In the genomic region with DNA sequence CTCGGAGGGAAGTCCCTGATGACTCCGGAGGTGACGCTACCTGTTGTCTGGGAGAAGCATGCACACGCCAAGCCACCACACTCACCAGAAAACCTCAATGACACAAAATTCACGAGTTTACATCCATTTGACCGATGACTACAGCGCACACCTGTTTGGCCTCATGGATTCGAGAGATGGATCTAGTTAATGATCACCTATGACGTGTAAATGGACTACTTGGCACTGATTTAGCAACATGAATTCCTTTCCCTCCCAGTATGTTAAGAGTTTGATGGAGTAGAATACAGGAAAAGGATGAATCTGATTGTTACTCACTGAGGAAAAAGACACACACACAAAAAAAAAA, we compare ENCODE assay signal across 7 mouse cellular contexts.
A peak's percentile ranks its signal among the peaks of the same experiment; 100 is the strongest.
DNase-seq lines count a peak whose midpoint lies in the region; ATAC-seq and TF ChIP-seq lines count a peak whose summit lies in the region.

No protein-coding gene starts in this region.

- peak; percentile 3; the same call in 1 of the 2 replicates for ATAC-seq in lung, embryonic 14.5 days (ENCODE audit: insufficient read depth)
- no peak for ATAC-seq in limb, embryonic 11.5 days (ENCODE audit: insufficient number of reproducible peaks, low FRiP score, low TSS enrichment, low read depth)

- peaks cover 3% of the 10 kb centered on the region; the same call in 1 of the 2 replicates for H3K4me1 ChIP-seq in lung, embryonic 14.5 days (ENCODE audit: insufficient read depth)
- H3K4me1 ChIP-seq in forebrain, embryonic 10.5 days = peaks cover 29% of the 10 kb centered on the region
- 0 out of 2 replicates have a peak, but pooled peaks cover 3% of the 10 kb centered on the region for H3K4me1 ChIP-seq in limb, embryonic 11.5 days (ENCODE audit: control insufficient read depth, insufficient read depth, low read length)
- peaks cover 4% of the 10 kb centered on the region; the same call in 1 of the 2 replicates for H3K4me1 ChIP-seq in small intestine, adult 2 months (ENCODE audit: control insufficient read depth, insufficient read depth, insufficient read length, low read length)

- no peaks in the 10 kb centered on the region for H3K27me3 ChIP-seq in lung, embryonic 14.5 days (ENCODE audit: insufficient read depth, low read length)
- H3K27me3 ChIP-seq in forebrain, embryonic 10.5 days (ENCODE audit: poor library complexity, severe bottlenecking) = no peaks in the 10 kb centered on the region
- H3K27me3 ChIP-seq in limb, embryonic 11.5 days (ENCODE audit: control insufficient read depth, insufficient read depth, low read length) = no peaks in the 10 kb centered on the region
- H3K27me3 ChIP-seq in small intestine, adult 2 months (ENCODE audit: control insufficient read depth, insufficient read depth, low read length) = no peaks in the 10 kb centered on the region

- peak overlapping the region; percentile 81 for H3K4me2 ChIP-seq in lung, embryonic 14.5 days
- H3K4me2 ChIP-seq in limb, embryonic 11.5 days (ENCODE audit: low read depth, severe bottlenecking) = peak overlapping the region; percentile 73

- H3K9ac ChIP-seq in lung, embryonic 14.5 days = peak overlapping the region; percentile 63
- H3K9ac ChIP-seq in limb, embryonic 11.5 days (ENCODE audit: low read length) = peak overlapping the region; percentile 87; the same call in 1 of the 2 replicates

- H3K27ac ChIP-seq in lung, embryonic 14.5 days (ENCODE audit: low read depth) = peak overlapping the region; percentile 91
- peak overlapping the region; percentile 91 for H3K27ac ChIP-seq in forebrain, embryonic 10.5 days
- H3K27ac ChIP-seq in limb, embryonic 11.5 days (replicated peaks; ENCODE audit: low read depth, low read length) = no peak overlapping the region; the same call in 1 of the 2 replicates
- H3K27ac ChIP-seq in small intestine, adult 2 months (ENCODE audit: insufficient read depth, low read depth, low read length) = peak overlapping the region; percentile 92

- no peak for TF ChIP-seq POLR2A in small intestine, adult 2 months (IDR thresholded peaks at IDR 0.05; ENCODE audit: low read depth, low read length)

- 6% methylated on average over 9 of the region's 9 CpGs for WGBS in lung, embryonic 14.5 days
- 9% methylated on average over 9 of the region's 9 CpGs for WGBS in forebrain, embryonic 10.5 days
- 7% methylated on average over 9 of the region's 9 CpGs for WGBS in limb, embryonic 11.5 days
- 4% methylated on average over 9 of the region's 9 CpGs for WGBS in small intestine, adult 2 months

- TF ChIP-seq CTCF in lung, embryonic 14.5 days (IDR thresholded peaks at IDR 0.05; ENCODE audit: low read depth) = no peak
- TF ChIP-seq CTCF in small intestine, adult 2 months (IDR thresholded peaks at IDR 0.05; ENCODE audit: extremely low read depth, insufficient read length, insufficient replicate concordance, low read depth, low read length) = no peak

- no peaks in the 10 kb centered on the region for H3K36me3 ChIP-seq in lung, embryonic 14.5 days (ENCODE audit: insufficient read depth)
- H3K36me3 ChIP-seq in forebrain, embryonic 10.5 days (replicated peaks) = no peaks in the 10 kb centered on the region
- no peaks in the 10 kb centered on the region for H3K36me3 ChIP-seq in limb, embryonic 11.5 days (ENCODE audit: control insufficient read depth, insufficient read depth, low read length)
- H3K36me3 ChIP-seq in small intestine, adult 2 months (ENCODE audit: control insufficient read depth, insufficient read depth, low read length) = no peaks in the 10 kb centered on the region

- H3K9me3 ChIP-seq in lung, embryonic 14.5 days (ENCODE audit: low read depth, low read length) = no peaks in the 10 kb centered on the region
- no peaks in the 10 kb centered on the region for H3K9me3 ChIP-seq in forebrain, embryonic 10.5 days
- no peaks in the 10 kb centered on the region for H3K9me3 ChIP-seq in limb, embryonic 11.5 days (ENCODE audit: control insufficient read depth, low read length)

- no peak for DNase-seq in lung, embryonic 14.5 days
- DNase-seq in lung, postnatal 25 days (ENCODE audit: low spot score) = no peak
- no peak for DNase-seq in forebrain, embryonic 10.5 days (ENCODE audit: extremely low spot score, low spot score)
- no peak for DNase-seq in limb, embryonic 11.5 days (ENCODE audit: low spot score)
- DNase-seq in adipocyte (ENCODE audit: low spot score) = no peak
- DNase-seq in retina, embryonic 14.5 days (ENCODE audit: low spot score) = no peak

- H3K4me3 ChIP-seq in lung, embryonic 14.5 days (ENCODE audit: low read depth, low read length) = peak overlapping the region; percentile 56
- H3K4me3 ChIP-seq in forebrain, embryonic 10.5 days = peak overlapping the region; percentile 73
- H3K4me3 ChIP-seq in limb, embryonic 11.5 days (ENCODE audit: low read depth, low read length) = peak overlapping the region; percentile 59
- peak overlapping the region; percentile 83 for H3K4me3 ChIP-seq in small intestine, adult 2 months (ENCODE audit: low read depth, low read length)
